Mouse (Mus musculus): ENCODE measurements around the gene Agrp. TPM values are rescaled to one million over a fixed set of nuclear protein-coding genes. Genes with fewer than 3 reads are reported as not detected.
A peak's percentile ranks its signal among the peaks of the same experiment; 100 is the strongest.
"Not testable (repeated sequence)": the region's sequence is repeated elsewhere in the genome, so short reads cannot be mapped to it uniquely, and the experiment has no call there.

The Agrp gene
- polyA plus RNA-seq, 1 experiment from 2014 or later, result 0.64 TPM

DNA sequence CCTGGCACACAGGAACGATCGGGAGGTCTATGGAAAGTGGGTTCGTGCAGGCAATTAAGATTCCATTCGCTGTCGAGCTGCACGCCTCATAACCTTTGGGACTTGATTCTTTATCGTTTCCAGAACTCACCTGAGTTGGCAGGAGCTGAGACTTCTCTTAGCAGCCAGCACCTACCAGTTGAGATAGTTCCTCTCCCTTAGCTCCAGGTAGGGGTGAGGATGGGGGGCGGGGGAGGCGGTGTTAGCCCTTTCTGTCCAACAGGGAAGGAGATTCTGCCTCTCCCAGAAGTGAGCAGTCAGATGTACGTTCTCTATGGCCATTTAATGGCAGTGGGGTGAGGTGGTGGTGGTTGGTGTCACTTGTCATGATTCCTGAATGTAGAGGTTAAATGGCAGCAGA, 30.1 kb downstream of the Agrp start:
- H3K36me3 ChIP-seq (replicated peaks), result no peaks in the 10 kb centered on the region
- no peak for DNase-seq (ENCODE audit: low spot score)
- no peaks in the 10 kb centered on the region for H3K9me3 ChIP-seq
- H3K27me3 ChIP-seq (replicated peaks; ENCODE audit: low read depth, poor library complexity, severe bottlenecking), result peaks cover 24% of the 10 kb centered on the region
- H3K27ac ChIP-seq (replicated peaks), result peak overlapping the region; percentile 73; the same call in 1 of the 2 replicates
- peak overlapping the region; percentile 89 for H3K4me3 ChIP-seq
- 8% methylated on average over 10 of the region's 10 CpGs for WGBS
- peaks cover 39% of the 10 kb centered on the region for H3K4me1 ChIP-seq

- Histone ChIP-seq H3K4me1 (peaks cover 39% of the 10 kb centered on the region), H3K27me3 (replicated peaks; ENCODE audit: low read depth, poor library complexity, severe bottlenecking) (peaks cover 18% of the 10 kb centered on the region), H3K4me3 (peak overlapping the region; percentile 89), H3K36me3 (replicated peaks) (no peaks in the 10 kb centered on the region), H3K9me3 (no peaks in the 10 kb centered on the region), H3K27ac (replicated peaks) (peak overlapping the region; percentile 73)
- peak; percentile 88 for DNase-seq (ENCODE audit: low spot score)
- 2% methylated on average over 30 of the region's 30 CpGs for WGBS
Observed at GRCm38 (mm10) chr8:105606189-105607023, 30.8 kb downstream of the Agrp start.

DNA sequence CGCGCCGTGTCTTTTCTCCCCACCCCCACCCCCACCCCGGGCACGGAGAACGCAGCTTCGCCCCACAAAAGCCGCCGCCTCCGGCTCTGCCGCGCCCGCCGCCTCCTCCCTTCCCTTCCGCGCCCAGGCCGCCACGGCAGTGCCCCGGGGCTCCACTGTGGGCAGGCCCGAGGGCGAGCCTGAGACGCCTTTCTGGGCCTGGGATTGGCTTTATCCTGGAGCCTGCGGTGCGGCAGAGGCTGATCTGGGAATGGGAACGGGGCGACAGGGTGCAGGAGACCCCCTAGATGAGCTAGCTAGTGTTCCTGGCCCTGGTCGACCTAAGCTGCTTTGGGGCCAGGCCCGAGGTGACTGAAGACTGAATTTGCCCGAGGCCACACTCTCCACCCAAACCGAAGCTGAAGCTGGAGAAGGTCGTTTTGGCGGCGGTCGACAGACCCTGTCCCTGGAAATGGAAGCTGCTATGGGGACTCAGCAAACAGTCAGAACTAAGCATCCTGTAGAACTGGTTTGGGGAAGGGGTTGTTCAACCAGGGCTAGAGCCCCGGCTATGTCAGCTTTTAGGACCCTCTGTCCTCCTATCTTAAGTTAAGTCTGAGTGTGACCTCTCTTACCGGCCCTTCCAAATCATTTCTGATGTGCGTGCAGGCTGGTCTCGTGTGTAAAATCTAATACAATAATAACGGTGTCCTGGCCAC, 31.6 kb downstream of the Agrp start:
- peak overlapping the region; percentile 89 for H3K4me3 ChIP-seq
- peak overlapping the region; percentile 88 for H3K27ac ChIP-seq (replicated peaks)
- H3K9me3 ChIP-seq, result no peaks in the 10 kb centered on the region
- no peaks in the 10 kb centered on the region for H3K36me3 ChIP-seq (replicated peaks)
- H3K4me1 ChIP-seq, result peaks cover 39% of the 10 kb centered on the region
- H3K27me3 ChIP-seq (replicated peaks; ENCODE audit: low read depth, poor library complexity, severe bottlenecking), result peaks cover 14% of the 10 kb centered on the region; the same call in 1 of the 2 replicates
- DNase-seq (ENCODE audit: low spot score), result peak; percentile 58
- 3% methylated on average over 39 of the region's 39 CpGs for whole genome bisulfite sequencing

- H3K27me3 ChIP-seq (replicated peaks; ENCODE audit: low read depth, poor library complexity, severe bottlenecking), result peaks cover 14% of the 10 kb centered on the region; the same call in 1 of the 2 replicates
- peak within 1 kb of the TSS; percentile 88 for H3K27ac ChIP-seq (replicated peaks)
- no peaks in the 10 kb centered on the region for H3K36me3 ChIP-seq (replicated peaks)
- peak within 1 kb of the TSS; percentile 89 for H3K4me3 ChIP-seq
- no peaks in the 10 kb centered on the region for H3K9me3 ChIP-seq
- H3K4me1 ChIP-seq, result peaks cover 39% of the 10 kb centered on the region
- WGBS, result under 1% methylated on average over 42 of the region's 42 CpGs
- peak; percentile 88 for DNase-seq (ENCODE audit: low spot score)
Observed at GRCm38 (mm10) chr8:105604804-105605381, 32.3 kb downstream of the Agrp start, which contains the start of gene Ripor1. Ripor1 (plus strand) TSS chr8:105605255.

DNA sequence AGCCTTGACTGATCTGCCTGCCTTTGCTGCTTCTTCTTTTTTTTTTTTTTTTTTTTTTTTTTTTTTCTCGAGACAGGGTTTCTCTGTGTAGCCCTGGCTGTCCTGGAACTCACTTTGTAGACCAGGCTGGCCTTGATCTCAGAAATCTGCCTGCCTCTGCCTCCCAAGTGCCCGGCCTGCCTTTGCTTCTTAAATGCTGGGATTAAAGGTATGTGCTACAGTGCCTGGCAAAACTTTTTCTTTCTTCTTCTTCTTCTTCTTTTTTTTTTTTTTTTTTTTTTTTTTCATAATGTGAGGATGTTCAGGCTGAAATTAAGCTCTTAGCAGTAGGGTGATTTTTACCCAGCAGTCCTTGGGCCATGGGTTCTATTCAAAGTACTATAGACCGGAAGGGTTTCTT, 34.7 kb downstream of the Agrp start:
- H3K27ac ChIP-seq (replicated peaks); H3K9me3 ChIP-seq; DNase-seq (ENCODE audit: low spot score); H3K36me3 ChIP-seq (replicated peaks); H3K4me3 ChIP-seq: not testable (repeated sequence)
- Histone ChIP-seq H3K27me3 (replicated peaks; ENCODE audit: low read depth, poor library complexity, severe bottlenecking) (peaks cover 14% of the 10 kb centered on the region; the same call in 1 of the 2 replicates), H3K4me1 (peaks cover 33% of the 10 kb centered on the region)
- 86% methylated on average over 3 of the region's 3 CpGs for WGBS

DNA sequence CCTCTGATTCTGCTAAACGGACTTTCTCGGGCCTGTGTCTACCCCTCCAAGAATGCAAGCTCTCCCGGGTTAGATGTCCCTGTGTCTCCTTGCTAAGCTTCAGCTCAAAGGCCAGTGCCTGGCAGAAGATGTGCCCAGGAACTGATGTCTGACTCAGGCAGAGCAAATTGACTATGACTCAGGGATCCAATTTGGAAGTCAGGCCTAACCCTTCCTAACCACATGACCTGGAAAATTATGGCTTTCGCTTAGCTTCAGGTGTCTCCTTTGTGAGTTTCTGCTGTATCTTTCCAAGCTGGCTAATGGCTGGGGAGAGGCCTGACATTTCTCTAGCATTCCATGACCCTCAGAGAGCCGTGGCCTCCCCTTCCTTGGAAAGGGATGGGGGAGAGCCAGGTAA, 35.9 kb downstream of the Agrp start:
- H3K9me3 ChIP-seq, result no peaks in the 10 kb centered on the region

GRCm38 (mm10) chr8:105598777-105599176, 38.4 kb downstream of the Agrp start:
- no peaks in the 10 kb centered on the region for H3K36me3 ChIP-seq (replicated peaks)
- no peak for DNase-seq (ENCODE audit: low spot score)
- H3K9me3 ChIP-seq, result no peaks in the 10 kb centered on the region
- peaks cover 24% of the 10 kb centered on the region for H3K4me1 ChIP-seq
- H3K27me3 ChIP-seq (replicated peaks; ENCODE audit: low read depth, poor library complexity, severe bottlenecking), result peaks cover 26% of the 10 kb centered on the region
- WGBS, result 85% methylated on average over 6 of the region's 6 CpGs
- H3K4me3 ChIP-seq, result no peak overlapping the region
- no peak overlapping the region for H3K27ac ChIP-seq (replicated peaks)

More for the DNA sequence above, 35.9 kb downstream of the Agrp start:
- Histone ChIP-seq H3K4me3 (no peak overlapping the region), H3K27ac (replicated peaks) (no peak overlapping the region), H3K27me3 (replicated peaks; ENCODE audit: low read depth, poor library complexity, severe bottlenecking) (peaks cover 14% of the 10 kb centered on the region; the same call in 1 of the 2 replicates), H3K4me1 (peaks cover 28% of the 10 kb centered on the region), H3K36me3 (replicated peaks) (no peaks in the 10 kb centered on the region)
- DNase-seq (ENCODE audit: low spot score), result no peak
- WGBS, result 78% methylated on average over 5 of the region's 5 CpGs

DNA sequence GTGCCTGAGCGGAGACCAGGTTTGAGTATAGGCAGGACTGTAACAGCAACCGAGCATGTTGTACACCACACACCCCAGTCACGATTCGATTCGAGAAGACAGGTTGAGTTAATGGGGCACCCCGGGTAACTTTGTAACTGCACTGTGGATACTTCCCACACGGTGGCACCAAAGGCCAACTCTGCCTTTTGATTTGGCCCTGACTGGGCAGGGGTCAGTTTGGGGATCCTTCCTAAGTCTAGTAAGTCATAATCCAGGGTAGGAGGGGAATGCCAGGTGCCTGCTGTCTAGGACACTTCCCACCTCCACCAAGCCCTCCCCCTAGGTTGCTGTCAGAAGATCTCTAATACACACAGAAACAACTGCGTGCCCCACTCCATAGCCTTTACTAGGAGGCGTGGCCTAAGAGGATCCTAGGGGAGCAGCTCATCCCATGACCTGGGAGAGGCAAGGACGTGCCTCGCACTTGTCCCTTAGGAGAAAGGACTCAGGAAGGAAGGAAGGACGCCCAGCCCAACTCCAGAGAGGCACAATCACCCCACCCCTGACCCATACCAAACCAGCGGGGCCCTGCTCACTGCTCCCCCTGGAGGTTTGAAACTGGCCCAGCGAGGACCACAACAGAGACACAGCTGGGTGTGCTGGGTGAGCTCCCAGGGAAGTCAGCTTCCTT, 40.7 kb downstream of the Agrp start:
- Histone ChIP-seq H3K9me3 (no peaks in the 10 kb centered on the region), H3K27me3 (replicated peaks; ENCODE audit: low read depth, poor library complexity, severe bottlenecking) (peaks cover 20% of the 10 kb centered on the region), H3K4me3 (peak overlapping the region; percentile 37), H3K36me3 (replicated peaks) (no peaks in the 10 kb centered on the region), H3K4me1 (peaks cover 27% of the 10 kb centered on the region), H3K27ac (replicated peaks) (no peak overlapping the region)
- WGBS, result 5% methylated on average over 14 of the region's 14 CpGs
- DNase-seq (ENCODE audit: low spot score), result peak; percentile 61

- peaks cover 20% of the 10 kb centered on the region for H3K27me3 ChIP-seq (replicated peaks; ENCODE audit: low read depth, poor library complexity, severe bottlenecking)
- no peak for DNase-seq (ENCODE audit: low spot score)
- H3K27ac ChIP-seq (replicated peaks), result peak overlapping the region; percentile 63
- H3K4me3 ChIP-seq, result peak overlapping the region; percentile 42
- peaks cover 27% of the 10 kb centered on the region for H3K4me1 ChIP-seq
- no peaks in the 10 kb centered on the region for H3K36me3 ChIP-seq (replicated peaks)
- no peaks in the 10 kb centered on the region for H3K9me3 ChIP-seq
- WGBS, result 81% methylated on average over 18 of the region's 18 CpGs
Observed at GRCm38 (mm10) chr8:105594451-105595242, 42.5 kb downstream of the Agrp start.

GRCm38 (mm10) chr8:105593859-105594258, 43.3 kb downstream of the Agrp start:
- H3K4me3 ChIP-seq, result peak overlapping the region; percentile 42
- peaks cover 27% of the 10 kb centered on the region for H3K4me1 ChIP-seq
- peak overlapping the region; percentile 63 for H3K27ac ChIP-seq (replicated peaks)
- peaks cover 20% of the 10 kb centered on the region for H3K27me3 ChIP-seq (replicated peaks; ENCODE audit: low read depth, poor library complexity, severe bottlenecking)
- H3K9me3 ChIP-seq, result no peaks in the 10 kb centered on the region
- peak; percentile 69 for DNase-seq (ENCODE audit: low spot score)
- 20% methylated on average over 15 of the region's 15 CpGs for WGBS
- H3K36me3 ChIP-seq (replicated peaks), result no peaks in the 10 kb centered on the region

DNA sequence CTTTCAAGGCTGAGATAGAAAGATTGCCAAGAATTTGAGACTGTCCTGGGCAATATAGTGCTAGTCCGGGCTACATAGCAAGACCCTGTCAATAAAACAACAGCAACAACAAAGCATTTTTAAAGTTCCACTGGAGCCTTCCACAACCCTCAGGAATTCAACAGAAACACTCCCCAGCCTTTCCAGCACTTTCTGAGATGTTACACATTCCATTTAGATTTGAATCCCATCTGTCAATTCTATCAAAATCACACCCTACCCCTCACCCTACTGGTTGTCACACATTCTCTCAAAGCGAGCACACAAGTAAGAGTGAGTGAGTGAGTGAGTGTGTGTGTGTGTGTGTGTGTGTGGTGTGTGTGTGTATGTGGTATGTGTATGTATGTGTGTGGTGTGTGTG, 44.8 kb downstream of the Agrp start:
- H3K4me3 ChIP-seq, result no peak overlapping the region
- no peaks in the 10 kb centered on the region for H3K9me3 ChIP-seq
- no peaks in the 10 kb centered on the region for H3K36me3 ChIP-seq (replicated peaks)
- DNase-seq (ENCODE audit: low spot score), result no peak
- no peak overlapping the region for H3K27ac ChIP-seq (replicated peaks)
- peaks cover 20% of the 10 kb centered on the region for H3K27me3 ChIP-seq (replicated peaks; ENCODE audit: low read depth, poor library complexity, severe bottlenecking)
- H3K4me1 ChIP-seq, result peaks cover 27% of the 10 kb centered on the region
- 86% methylated on average over 2 of the region's 2 CpGs for WGBS
